Mouse (Mus musculus): ENCODE results near the gene Abcg4.

DNA sequence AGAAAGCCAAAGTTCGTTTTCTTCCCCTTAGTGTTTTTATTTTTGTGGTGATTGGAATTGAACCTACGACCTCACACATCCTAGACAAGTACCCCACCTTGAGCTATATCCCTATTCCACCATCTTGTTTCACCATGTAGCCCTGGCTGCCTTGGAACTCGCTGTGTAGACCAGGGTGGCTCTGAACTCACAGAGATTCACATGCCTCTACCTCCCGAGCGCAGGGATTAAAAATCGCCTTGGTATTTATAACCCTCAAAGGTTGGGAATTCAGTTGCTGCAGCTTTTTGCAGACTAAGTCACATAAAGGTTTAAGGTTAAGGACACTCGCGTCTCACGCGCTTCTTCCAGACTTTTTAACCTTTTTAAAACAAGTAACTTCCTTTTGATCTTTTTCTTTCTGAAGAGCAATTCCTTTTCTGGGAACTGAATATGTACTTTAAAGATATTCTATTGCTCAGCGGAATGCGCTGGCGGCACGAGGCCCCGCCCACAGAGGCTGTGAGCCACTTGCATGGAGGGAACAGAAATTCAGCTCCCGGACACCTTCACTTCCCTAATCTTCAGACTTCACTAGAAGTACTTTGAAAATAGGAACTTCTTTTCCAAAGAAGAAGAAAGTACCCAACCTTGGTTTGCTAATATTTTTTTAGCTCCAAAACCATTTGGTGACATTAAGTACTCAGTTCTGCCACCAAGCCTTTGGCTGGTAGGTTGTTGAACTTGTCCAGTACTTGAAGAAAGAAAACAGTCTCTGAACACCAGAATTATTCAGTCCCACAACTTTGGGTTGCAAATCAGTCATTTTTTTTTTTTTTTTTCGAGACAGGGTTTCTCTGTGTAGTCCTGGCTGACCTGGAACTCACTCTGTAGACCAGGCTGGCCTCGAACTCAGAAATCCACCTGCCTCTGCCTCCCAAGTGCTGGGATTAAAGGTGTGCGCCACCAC is 53.7 kb downstream of the Abcg4 start:
- no peak for TF ChIP-seq CTCF (IDR thresholded peaks at IDR 0.05; ENCODE audit: insufficient read depth, low read length)
- no peak for TF ChIP-seq POLR2A (IDR thresholded peaks at IDR 0.05; ENCODE audit: borderline replicate concordance, extremely low read depth, low read depth, low read length)
